Mouse (Mus musculus) lung, embryonic 15.5 days (tissue): ENCODE data around the gene Fcgr3. TPM values are rescaled to one million over a fixed set of nuclear protein-coding genes. Genes with fewer than 3 reads are reported as not detected.
A peak's percentile ranks its signal among the peaks of the same experiment; 100 is the strongest.

Experiments used
- ATAC-seq: fragments of 200-750 bp; cut with Nextera tagmentation; 2 replicates; pipeline ENCODE4 v1.8.0; 2017; ENCODE audit warnings: moderate number of reproducible peaks, borderline replicate concordance; ENCODE audit not compliant: low FRiP score, low TSS enrichment; ENCODE audit errors: extremely low read depth
- H3K27ac ChIP-seq: fragments of 300-500 bp; sonication (generic); 2 replicates; pipeline ENCODE4 v1.5.1; 2015; ENCODE audit warnings: moderate library complexity, mild to moderate bottlenecking, inconsistent platforms
- H3K27me3 ChIP-seq: fragments of 300-500 bp; sonication (generic); 2 replicates; pipeline ENCODE4 v1.6.1; 2015; ENCODE audit warnings: inconsistent platforms
- H3K36me3 ChIP-seq: fragments of 300-500 bp; sonication (generic); 2 replicates; pipeline ENCODE4 v1.6.1; 2015; ENCODE audit warnings: inconsistent platforms
- H3K4me1 ChIP-seq: fragments of 300-500 bp; sonication (generic); 2 replicates; pipeline ENCODE4 v1.6.1; 2015; ENCODE audit warnings: inconsistent platforms
- H3K4me2 ChIP-seq: fragments of 300-500 bp; sonication (generic); 2 replicates; pipeline ENCODE4 v1.6.1; 2015; ENCODE audit warnings: inconsistent platforms, mild to moderate bottlenecking, moderate library complexity
- H3K4me3 ChIP-seq: fragments of 300-500 bp; sonication (generic); 2 replicates; pipeline ENCODE4 v1.5.1; 2015; ENCODE audit warnings: mild to moderate bottlenecking, inconsistent platforms
- H3K9ac ChIP-seq: fragments of 300-500 bp; sonication (generic); 2 replicates; pipeline ENCODE4 v1.6.1; 2015; ENCODE audit warnings: inconsistent platforms
- H3K9me3 ChIP-seq: fragments of 300-500 bp; sonication (generic); 2 replicates; pipeline ENCODE4 v1.6.1; 2016; ENCODE audit warnings: inconsistent platforms
- WGBS: fragments of 180-500 bp; shearing (Covaris S2); methylation state at CpG from one replicate; pipeline ENCODE4 v1.1.7; 2015; 5-methylcytosine and 5-hydroxymethylcytosine counted together
- polyA plus RNA-seq: library from polyadenylated mRNA; unstranded; fragments of >200 nt; fragmentation: Nextera tagmentation; extraction: Ambion mirVana; gene quantifications from 2 replicates; pipeline ENCODE4 v1.2.1, GENCODE M21; 2015

The Fcgr3 gene
- polyA plus RNA-seq, 1 experiment from 2014 or later = 15.1 TPM

- Histone ChIP-seq H3K36me3 (no peaks in the 10 kb centered on the region), H3K27me3 (no peaks in the 10 kb centered on the region), H3K9me3 (no peaks in the 10 kb centered on the region), H3K4me1 (peaks cover 5% of the 10 kb centered on the region; the same call in 1 of the 2 replicates), H3K27ac (peak overlapping the region; percentile 92), H3K4me2 (peak overlapping the region; percentile 55), H3K9ac (peak overlapping the region; percentile 45), H3K4me3 (peak overlapping the region; percentile 67)
- ATAC-seq = peak; percentile 95
- WGBS = under 1% methylated on average over 33 of the region's 33 CpGs
Measured at GRCm38 (mm10) chr1:171044365-171045078, 20.2 kb downstream of the Fcgr3 start.

- Histone ChIP-seq H3K4me3 (peak overlapping the region; percentile 67), H3K27me3 (no peaks in the 10 kb centered on the region), H3K9ac (no peak overlapping the region), H3K4me2 (peak overlapping the region; percentile 55), H3K27ac (peak overlapping the region; percentile 92; the same call in 1 of the 2 replicates), H3K9me3 (no peaks in the 10 kb centered on the region), H3K36me3 (no peaks in the 10 kb centered on the region), H3K4me1 (peaks cover 5% of the 10 kb centered on the region; the same call in 1 of the 2 replicates)
- ATAC-seq = no peak
- WGBS = 66% methylated on average over 3 of the region's 3 CpGs
Measured at GRCm38 (mm10) chr1:171043594-171044153, 21.1 kb downstream of the Fcgr3 start.

- Histone ChIP-seq H3K4me2 (no peak overlapping the region), H3K27me3 (peaks cover 7% of the 10 kb centered on the region; the same call in 1 of the 2 replicates), H3K4me1 (peaks cover 8% of the 10 kb centered on the region; the same call in 1 of the 2 replicates), H3K9me3 (no peaks in the 10 kb centered on the region), H3K9ac (no peak overlapping the region), H3K36me3 (no peaks in the 10 kb centered on the region), H3K4me3 (no peak overlapping the region), H3K27ac (no peak overlapping the region)
- WGBS = 68% methylated on average over 7 of the region's 7 CpGs
- no peak for ATAC-seq
Measured at GRCm38 (mm10) chr1:171039880-171040279, 24.9 kb downstream of the Fcgr3 start.

- Histone ChIP-seq H3K4me3 (no peak overlapping the region), H3K9me3 (no peaks in the 10 kb centered on the region), H3K36me3 (no peaks in the 10 kb centered on the region), H3K9ac (no peak overlapping the region), H3K27ac (no peak overlapping the region), H3K4me1 (peaks cover 8% of the 10 kb centered on the region; the same call in 1 of the 2 replicates), H3K27me3 (peaks cover 7% of the 10 kb centered on the region; the same call in 1 of the 2 replicates), H3K4me2 (no peak overlapping the region; the same call in 1 of the 2 replicates)
- WGBS = 75% methylated on average over 6 of the region's 6 CpGs
- ATAC-seq = no peak
Measured at GRCm38 (mm10) chr1:171039135-171039534, 25.6 kb downstream of the Fcgr3 start.

GRCm38 (mm10) chr1:171037861-171038721 is 26.6 kb downstream of the Fcgr3 start:
- Histone ChIP-seq H3K36me3 (no peaks in the 10 kb centered on the region), H3K4me2 (peak overlapping the region; percentile 59), H3K27me3 (peaks cover 7% of the 10 kb centered on the region; the same call in 1 of the 2 replicates), H3K9ac (peak overlapping the region; percentile 75), H3K9me3 (no peaks in the 10 kb centered on the region), H3K4me1 (peaks cover 8% of the 10 kb centered on the region; the same call in 1 of the 2 replicates), H3K27ac (peak overlapping the region; percentile 89), H3K4me3 (peak overlapping the region; percentile 97)
- ATAC-seq = peak; percentile 87
- under 1% methylated on average over 47 of the region's 47 CpGs for WGBS

- Histone ChIP-seq H3K9ac (no peak overlapping the region), H3K27ac (no peak overlapping the region), H3K4me1 (peaks cover 15% of the 10 kb centered on the region; the same call in 1 of the 2 replicates), H3K27me3 (peaks cover 17% of the 10 kb centered on the region), H3K9me3 (no peaks in the 10 kb centered on the region), H3K4me2 (peak overlapping the region; percentile 75), H3K36me3 (no peaks in the 10 kb centered on the region), H3K4me3 (peak overlapping the region; percentile 40)
- peak; percentile 55; the same call in 1 of the 2 replicates for ATAC-seq
- WGBS = 2% methylated on average over 22 of the region's 22 CpGs
Measured at GRCm38 (mm10) chr1:171036550-171037324, 28.0 kb downstream of the Fcgr3 start.

- Histone ChIP-seq H3K4me3 (0 out of 2 replicates have a peak overlapping the region, but pooled peaks have one; percentile 5), H3K36me3 (no peaks in the 10 kb centered on the region), H3K9me3 (no peaks in the 10 kb centered on the region), H3K4me1 (peaks cover 15% of the 10 kb centered on the region; the same call in 1 of the 2 replicates), H3K27ac (no peak overlapping the region), H3K27me3 (peaks cover 22% of the 10 kb centered on the region), H3K4me2 (peak overlapping the region; percentile 90; the same call in 1 of the 2 replicates), H3K9ac (no peak overlapping the region)
- no peak for ATAC-seq
- 48% methylated on average over 11 of the region's 11 CpGs for WGBS
Measured at GRCm38 (mm10) chr1:171035611-171036010, 29.1 kb downstream of the Fcgr3 start.

GRCm38 (mm10) chr1:171034201-171034600 is 30.5 kb downstream of the Fcgr3 start:
- Histone ChIP-seq H3K27ac (no peak overlapping the region), H3K4me1 (peaks cover 15% of the 10 kb centered on the region; the same call in 1 of the 2 replicates), H3K9me3 (no peaks in the 10 kb centered on the region), H3K9ac (no peak overlapping the region), H3K27me3 (peaks cover 32% of the 10 kb centered on the region), H3K36me3 (no peaks in the 10 kb centered on the region), H3K4me2 (peak overlapping the region; percentile 90), H3K4me3 (peak overlapping the region; percentile 53)
- ATAC-seq = no peak
- WGBS = 6% methylated on average over 11 of the region's 11 CpGs

- H3K36me3 ChIP-seq = no peaks in the 10 kb centered on the region
- peak; percentile 68; the same call in 1 of the 2 replicates for ATAC-seq
Measured at GRCm38 (mm10) chr1:171033756-171034155, 31.0 kb downstream of the Fcgr3 start.

GRCm38 (mm10) chr1:171033196-171033595 is 31.5 kb downstream of the Fcgr3 start:
- Histone ChIP-seq H3K9me3 (no peaks in the 10 kb centered on the region), H3K27ac (no peak overlapping the region), H3K27me3 (peaks cover 39% of the 10 kb centered on the region), H3K9ac (peak overlapping the region; percentile 44), H3K4me2 (peak overlapping the region; percentile 90), H3K36me3 (no peaks in the 10 kb centered on the region), H3K4me3 (peak overlapping the region; percentile 53), H3K4me1 (peaks cover 15% of the 10 kb centered on the region; the same call in 1 of the 2 replicates)
- under 1% methylated on average over 16 of the region's 16 CpGs for WGBS
- no peak for ATAC-seq

More at GRCm38 (mm10) chr1:171033756-171034155, 31.0 kb downstream of the Fcgr3 start:
- under 1% methylated on average over 20 of the region's 20 CpGs for WGBS
- Histone ChIP-seq H3K4me2 (peak overlapping the region; percentile 90), H3K4me1 (peaks cover 15% of the 10 kb centered on the region; the same call in 1 of the 2 replicates), H3K4me3 (peak overlapping the region; percentile 53), H3K9me3 (no peaks in the 10 kb centered on the region), H3K27ac (no peak overlapping the region), H3K27me3 (peaks cover 37% of the 10 kb centered on the region), H3K9ac (peak overlapping the region; percentile 44)
